Mouse (Mus musculus) left cerebral cortex, adult 8-10 months (tissue): ENCODE results near the gene Olfr914. TPM values are rescaled to one million over a fixed set of nuclear protein-coding genes. Genes with fewer than 3 reads are reported as not detected.

ENCODE experiments used
- DNase-seq, 2 experiments: peaks; one replicate each; pipeline ENCODE4 v3.0.0; 2022; ENCODE audit warnings: low spot score in 2 of 2
- total RNA-seq, 4 experiments: library from RNA; stranded (reverse); gene quantifications; 2 replicates each; pipeline ENCODE4 v1.2.4; 2022

Gene Olfr914
- not detected for total RNA-seq

DNA sequence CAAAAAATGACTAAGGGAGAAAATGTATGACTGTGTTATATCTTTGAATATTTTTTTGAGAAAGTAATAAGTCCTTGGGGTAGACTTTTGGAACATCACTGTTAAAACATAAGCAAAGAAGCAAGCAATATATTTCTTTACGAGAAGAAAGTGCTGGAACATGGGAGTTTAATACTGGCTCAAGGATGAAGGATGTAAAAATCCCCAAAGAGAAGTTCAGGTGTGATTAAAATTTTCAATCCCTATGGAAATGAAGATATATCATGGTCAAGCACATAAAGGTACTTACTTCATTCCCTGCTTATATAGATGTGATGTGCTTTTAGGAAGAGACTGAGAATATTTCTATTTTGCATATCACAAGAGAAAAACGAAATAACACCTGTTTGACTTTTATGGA lies at the start of gene Olfr914:
Gene Olfr914, plus strand, starts transcription at position 301 of the 400 bp plus-strand sequence.
- no peak for DNase-seq

DNA sequence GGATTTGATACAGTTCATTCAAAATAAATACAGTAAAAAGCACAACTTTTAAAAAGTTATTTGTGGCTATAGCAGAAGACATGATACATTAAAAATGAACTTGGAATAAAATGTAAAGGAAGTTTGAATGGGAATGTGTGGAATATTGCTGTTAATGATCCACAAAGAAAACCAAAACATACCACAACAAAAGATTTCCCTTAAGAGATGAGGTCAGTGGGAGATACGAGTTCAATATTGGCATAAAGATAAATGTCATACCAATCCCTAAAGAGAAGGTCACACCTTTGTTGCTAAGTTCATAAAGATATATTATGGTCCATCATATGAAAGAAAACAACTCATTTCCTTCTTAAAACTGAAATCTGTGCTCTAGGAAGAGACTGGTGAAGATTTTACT lies 25.0 kb upstream of the Olfr914 start, which contains the start of gene Olfr912:
Gene Olfr912, plus strand, starts transcription at position 301 of the 400 bp plus-strand sequence.
- DNase-seq = no peak

DNA sequence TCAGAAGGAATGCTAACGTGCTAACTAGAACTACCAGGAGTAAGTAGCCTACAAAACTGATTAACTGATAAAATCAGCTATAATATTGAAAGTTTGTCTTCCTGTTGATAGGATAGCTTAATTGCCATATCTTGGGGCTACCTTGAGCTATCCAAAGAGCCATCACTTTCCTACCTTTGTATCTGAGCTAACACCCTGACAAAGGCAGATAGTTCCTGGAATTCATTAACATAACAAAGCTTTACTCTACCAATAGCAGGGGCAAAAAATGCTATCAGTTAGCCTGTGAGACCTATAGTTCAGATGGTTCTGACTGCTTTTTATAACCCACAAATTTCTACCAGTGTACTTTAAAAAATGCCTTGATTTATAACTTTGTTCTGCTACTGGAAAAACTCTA lies 13.8 kb upstream of the Olfr914 start:
- no peak for DNase-seq

DNA sequence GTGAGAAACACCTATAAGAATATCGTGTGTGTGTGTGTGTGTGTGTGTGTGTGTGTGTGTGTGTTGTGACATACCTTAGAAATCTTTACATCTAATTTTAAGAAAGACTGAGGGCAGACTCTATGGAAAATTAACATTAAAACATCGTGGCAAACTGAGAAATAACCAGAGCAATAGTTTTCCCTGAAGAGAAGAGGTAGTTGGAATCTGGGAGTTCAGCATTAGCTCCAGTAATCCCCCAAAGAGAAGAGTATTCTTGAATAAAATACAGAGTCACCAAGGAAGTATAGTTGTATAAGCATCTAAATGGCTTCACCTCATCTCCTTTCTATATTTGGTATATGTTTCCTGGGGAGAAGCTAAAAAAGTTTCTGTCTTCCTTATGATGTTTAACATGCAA lies 12.4 kb upstream of the Olfr914 start, which contains the start of gene Olfr913:
Gene Olfr913, plus strand, starts transcription at position 301 of the 400 bp plus-strand sequence.
- no peak for DNase-seq

DNA sequence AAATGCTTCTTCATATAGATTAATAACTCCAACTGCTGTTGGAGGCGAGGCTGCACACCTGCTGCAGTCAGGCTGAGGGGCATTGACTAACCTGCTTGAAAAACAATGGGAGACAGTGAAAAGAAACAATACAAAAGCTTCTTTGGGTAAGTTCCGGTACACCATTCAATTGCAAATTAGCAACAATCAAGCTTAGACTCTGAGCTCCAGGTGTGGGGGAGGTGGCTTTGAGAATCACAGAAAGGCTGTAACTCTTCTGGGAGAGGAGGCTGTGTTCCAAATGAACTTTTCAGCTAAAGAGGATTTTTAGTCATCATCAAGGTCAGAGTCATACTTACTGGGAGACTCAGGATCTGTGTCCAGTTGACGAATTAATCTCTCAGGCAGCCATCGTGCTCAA lies 27.5 kb downstream of the Olfr914 start:
- DNase-seq = no peak

DNA sequence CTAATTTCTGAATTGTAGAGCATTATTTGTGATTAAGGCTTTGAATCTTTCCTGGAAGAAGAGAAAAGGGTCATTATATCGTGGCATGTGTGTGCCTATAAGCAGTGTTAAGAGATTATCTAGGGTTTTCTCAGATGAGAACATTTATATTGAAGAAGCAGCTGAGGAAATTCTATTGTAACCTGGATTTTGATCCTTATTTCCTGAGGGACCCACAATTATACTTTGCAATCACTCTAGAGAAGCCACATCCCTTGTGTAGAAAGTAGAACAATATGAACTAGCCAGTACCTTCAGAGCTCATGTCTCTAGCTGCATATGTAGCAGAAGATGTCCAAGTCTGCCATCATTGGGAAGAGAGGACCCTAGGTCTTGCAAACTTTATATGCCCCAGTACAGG lies 54.9 kb downstream of the Olfr914 start, which contains the start of gene Olfr916:
Gene Olfr916, minus strand, starts transcription at position 101 of the 400 bp plus-strand sequence.
- no peak for DNase-seq

Other genes with a start within 250 kb of the Olfr914 start
- not detected for gene Olfr250, start 238.2 kb upstream of the Olfr914 start, total RNA-seq
- not detected for gene Olfr251, start 228.0 kb upstream of the Olfr914 start, total RNA-seq
- gene Olfr147, start 203.4 kb upstream of the Olfr914 start, total RNA-seq = not detected
- not detected for gene Olfr901, start 175.6 kb upstream of the Olfr914 start, total RNA-seq
- not detected for gene Olfr902, start 157.4 kb upstream of the Olfr914 start, total RNA-seq
- gene Olfr904, start 142.0 kb upstream of the Olfr914 start, total RNA-seq = not detected
- gene Olfr905, start 134.0 kb upstream of the Olfr914 start, total RNA-seq = not detected
- gene Olfr906, start 118.0 kb upstream of the Olfr914 start, total RNA-seq = not detected
- gene Olfr907, start 109.3 kb upstream of the Olfr914 start, total RNA-seq = not detected
- not detected for gene Olfr911-ps1, start 83.5 kb upstream of the Olfr914 start, total RNA-seq
- not detected for gene Olfr910, start 67.3 kb upstream of the Olfr914 start, total RNA-seq
- not detected for gene Olfr912, start 24.9 kb upstream of the Olfr914 start, total RNA-seq
- gene Olfr913, start 12.3 kb upstream of the Olfr914 start, total RNA-seq = not detected
- gene Olfr916, start 54.8 kb downstream of the Olfr914 start, total RNA-seq = not detected
- gene Olfr917, start 60.7 kb downstream of the Olfr914 start, total RNA-seq = not detected
- gene Olfr918, start 69.5 kb downstream of the Olfr914 start, total RNA-seq = not detected
- gene Olfr919, start 98.6 kb downstream of the Olfr914 start, total RNA-seq = not detected
- 10 to 100 TPM; 12.3 to 17.5 (median 16.3) TPM for gene Vwa5a, start 113.2 kb downstream of the Olfr914 start, total RNA-seq
- gene Olfr920, start 147.2 kb downstream of the Olfr914 start, total RNA-seq = under 1 TPM; 0.07 to 0.17 (median 0.09) TPM
- not detected for gene Olfr921, start 168.0 kb downstream of the Olfr914 start, total RNA-seq
- not detected for gene Olfr922, start 209.5 kb downstream of the Olfr914 start, total RNA-seq
- not detected for gene Olfr923, start 221.4 kb downstream of the Olfr914 start, total RNA-seq
- gene Olfr924, start 239.3 kb downstream of the Olfr914 start, total RNA-seq = not detected
- not detected for gene Olfr26, start 250.0 kb downstream of the Olfr914 start, total RNA-seq